Mouse (Mus musculus): ENCODE results near the gene Ugt2a1. TPM values are rescaled to one million over a fixed set of nuclear protein-coding genes. Genes with fewer than 3 reads are reported as not detected.

The Ugt2a1 gene
- total RNA-seq, 4 experiments from 2014 or later, result not detected

Other genes starting within 250 kb of the Ugt2a1 start
- gene Ugt2b37, start 236.1 kb downstream of the Ugt2a1 start, total RNA-seq (2022), result not detected
- not detected for gene Ugt2a3, start 153.7 kb downstream of the Ugt2a1 start, total RNA-seq (2022)
- under 1 TPM in 1 of 4 experiments, not detected in 3; 0.16 TPM for gene Ugt2b38, start 66.7 kb downstream of the Ugt2a1 start, total RNA-seq (2022)
- gene Ugt2a2, start 8.6 kb downstream of the Ugt2a1 start, total RNA-seq (2022), result under 1 TPM in 1 of 4 experiments, not detected in 3; 0.52 TPM
- gene Gm43638, start 4.1 kb downstream of the Ugt2a1 start, total RNA-seq (2022), result not detected
- gene Sult1b1, start 47.3 kb upstream of the Ugt2a1 start, total RNA-seq (2022), result not detected
- gene Sult1d1, start 78.2 kb upstream of the Ugt2a1 start, total RNA-seq (2022), result under 1 TPM in 1 of 4 experiments, not detected in 3; 0.11 TPM
- 1 to 10 TPM in 3 of 4 experiments, under 1 TPM in 1; 0.98 to 5.8 (median 1.9) TPM for gene Sult1e1, start 100.7 kb upstream of the Ugt2a1 start, total RNA-seq (2022)
- gene Csn1s1, start 175.3 kb upstream of the Ugt2a1 start, total RNA-seq (2022), result not detected
- not detected for gene Csn2, start 208.8 kb upstream of the Ugt2a1 start, total RNA-seq (2022)